9 mouse cellular contexts compared by ENCODE assay signal in genomic region chr6:31159240-31159639, GRCm38 (mm10).
DNase-seq lines count a peak whose midpoint lies in the region; ATAC-seq and TF ChIP-seq lines count a peak whose summit lies in the region.
"Had no signal": no experiment of that assay in that cellular context is flagged by ENCODE, and none has a peak within 500 bp of the region (broad histone marks: within the 10 kb centered on the region; RNA-seq: fewer than 3 reads in every experiment).

No protein-coding gene starts in this region.

- peaks cover 29% of the 10 kb centered on the region for H3K4me1 ChIP-seq in cerebellum, adult 2 months (ENCODE audit: control insufficient read depth, insufficient read depth, low read length)
- no peaks in the 10 kb centered on the region for H3K4me1 ChIP-seq in neural tube, embryonic 11.5 days (ENCODE audit: control insufficient read depth, insufficient read depth, low read length)
- no peaks in the 10 kb centered on the region for H3K4me1 ChIP-seq in limb, embryonic 11.5 days (ENCODE audit: control insufficient read depth, insufficient read depth, low read length)
- peaks cover 9% of the 10 kb centered on the region; the same call in 1 of the 2 replicates for H3K4me1 ChIP-seq in stomach, embryonic 16.5 days (ENCODE audit: control insufficient read depth, insufficient read depth, low read length)

- no peak for TF ChIP-seq CTCF in cerebellum, adult 2 months (IDR thresholded peaks at IDR 0.05; ENCODE audit: borderline replicate concordance, insufficient read depth, low read depth, low read length)

- no peaks in the 10 kb centered on the region for H3K36me3 ChIP-seq in neural tube, embryonic 11.5 days (ENCODE audit: control insufficient read depth, insufficient read depth, low read length)
- no peaks in the 10 kb centered on the region for H3K36me3 ChIP-seq in limb, embryonic 11.5 days (ENCODE audit: control insufficient read depth, insufficient read depth, low read length)
- no peaks in the 10 kb centered on the region for H3K36me3 ChIP-seq in stomach, embryonic 16.5 days (ENCODE audit: control insufficient read depth, insufficient read depth, low read length)

- WGBS in cerebellum, adult 2 months: 37% methylated on average over 8 of the region's 8 CpGs
- 46% methylated on average over 8 of the region's 8 CpGs for WGBS in neural tube, embryonic 11.5 days
- 53% methylated on average over 8 of the region's 8 CpGs for WGBS in limb, embryonic 11.5 days
- 25% methylated on average over 8 of the region's 8 CpGs for WGBS in stomach, embryonic 16.5 days

- no peak for ATAC-seq in neural tube, embryonic 11.5 days (ENCODE audit: insufficient read depth, low FRiP score, low TSS enrichment)
- ATAC-seq in limb, embryonic 11.5 days (ENCODE audit: insufficient number of reproducible peaks, low FRiP score, low TSS enrichment, low read depth): no peak
- ATAC-seq in stomach, embryonic 16.5 days (ENCODE audit: insufficient read depth, low FRiP score): peak; percentile 65; the same call in 1 of the 2 replicates

- no peaks in the 10 kb centered on the region for H3K27me3 ChIP-seq in cerebellum, adult 2 months (ENCODE audit: control insufficient read depth, insufficient read depth, low read length)
- H3K27me3 ChIP-seq in neural tube, embryonic 11.5 days (ENCODE audit: control insufficient read depth, insufficient read depth, low read length): no peaks in the 10 kb centered on the region
- no peaks in the 10 kb centered on the region for H3K27me3 ChIP-seq in limb, embryonic 11.5 days (ENCODE audit: control insufficient read depth, insufficient read depth, low read length)
- no peaks in the 10 kb centered on the region for H3K27me3 ChIP-seq in stomach, embryonic 16.5 days (ENCODE audit: control insufficient read depth, insufficient read depth, low read length)

- H3K4me3 ChIP-seq in cerebellum, adult 2 months (replicated peaks; ENCODE audit: insufficient read depth, low read depth, low read length): no peak overlapping the region
- H3K4me3 ChIP-seq in neural tube, embryonic 11.5 days (ENCODE audit: low read depth, low read length): no peak overlapping the region
- H3K4me3 ChIP-seq in limb, embryonic 11.5 days (ENCODE audit: low read depth, low read length): no peak overlapping the region
- H3K4me3 ChIP-seq in stomach, embryonic 16.5 days (replicated peaks; ENCODE audit: low read length): no peak overlapping the region; the same call in 1 of the 2 replicates

- H3K4me2 ChIP-seq in neural tube, embryonic 11.5 days (ENCODE audit: low read depth): no peak overlapping the region
- no peak overlapping the region for H3K4me2 ChIP-seq in limb, embryonic 11.5 days (ENCODE audit: low read depth, severe bottlenecking)
- peak overlapping the region; percentile 33 for H3K4me2 ChIP-seq in stomach, embryonic 16.5 days (ENCODE audit: low read depth, low read length)

- peak overlapping the region; percentile 32 for H3K9ac ChIP-seq in neural tube, embryonic 11.5 days (ENCODE audit: low read length)
- no peak overlapping the region for H3K9ac ChIP-seq in limb, embryonic 11.5 days (ENCODE audit: low read length)
- peak overlapping the region; percentile 51; the same call in 1 of the 2 replicates for H3K9ac ChIP-seq in stomach, embryonic 16.5 days (ENCODE audit: low read length)
- H3K9ac ChIP-seq: liver, embryonic 14.5 days had no signal

- no peak for TF ChIP-seq POLR2A in cerebellum, adult 2 months (IDR thresholded peaks at IDR 0.05; ENCODE audit: borderline replicate concordance, insufficient read depth, low read length)

- H3K9me3 ChIP-seq in neural tube, embryonic 11.5 days (ENCODE audit: control insufficient read depth, low read length): no peaks in the 10 kb centered on the region
- H3K9me3 ChIP-seq in limb, embryonic 11.5 days (ENCODE audit: control insufficient read depth, low read length): no peaks in the 10 kb centered on the region
- H3K9me3 ChIP-seq in stomach, embryonic 16.5 days (replicated peaks; ENCODE audit: control insufficient read depth, low read length): no peaks in the 10 kb centered on the region

- H3K27ac ChIP-seq in cerebellum, adult 2 months (ENCODE audit: insufficient read depth, low read length): 0 out of 2 replicates have a peak overlapping the region, but pooled peaks have one; percentile 11
- H3K27ac ChIP-seq in neural tube, embryonic 11.5 days (ENCODE audit: low read depth, low read length): no peak overlapping the region
- H3K27ac ChIP-seq in limb, embryonic 11.5 days (replicated peaks; ENCODE audit: low read depth, low read length): no peak overlapping the region
- no peak overlapping the region for H3K27ac ChIP-seq in stomach, embryonic 16.5 days (ENCODE audit: low read length)
- H3K27ac ChIP-seq: liver, embryonic 14.5 days had no signal

- no peak for DNase-seq in cerebellum, adult 2 months
- DNase-seq in cerebellum, adult 9-11 months: no peak
- DNase-seq in neural tube, embryonic 11.5 days (ENCODE audit: low spot score): no peak
- DNase-seq in neural tube, embryonic 10.5 days (ENCODE audit: extremely low spot score, low spot score): no peak
- DNase-seq in limb, embryonic 11.5 days (ENCODE audit: low spot score): peak; percentile 35
- no peak for DNase-seq in gastrocnemius, postnatal 10 days
- no peak for DNase-seq in B cell, adult 2 months
